Mouse (Mus musculus) G1E (cell line): ENCODE results near the gene Vps13d. TPM values are rescaled to one million over a fixed set of nuclear protein-coding genes. Genes with fewer than 3 reads are reported as not detected.

Experiments
- ATAC-seq: 2 replicates; pipeline ENCODE4 v1.8.0; 2016; ENCODE audit warnings: mild to moderate bottlenecking; ENCODE audit not compliant: insufficient number of reproducible peaks, poor library complexity, low FRiP score, severe bottlenecking; ENCODE audit errors: extremely low read depth
- DNase-seq: peaks from one replicate; pipeline ENCODE4 v3.0.0; 2012; ENCODE audit warnings: low spot score
- H3K27me3 ChIP-seq: 2 replicates; pipeline ENCODE4 v1.6.1; 2012; ENCODE audit warnings: mild to moderate bottlenecking, low read length, inconsistent platforms; ENCODE audit not compliant: insufficient read depth
- H3K36me3 ChIP-seq: replicated peaks from 2 replicates; pipeline ENCODE3; 2012; ENCODE audit warnings: mild to moderate bottlenecking, inconsistent platforms
- H3K4me1 ChIP-seq: 2 replicates; pipeline ENCODE4 v1.6.1; 2012; ENCODE audit warnings: low read depth, low read length, inconsistent platforms, mixed read lengths; ENCODE audit not compliant: insufficient read depth
- H3K4me3 ChIP-seq: 2 replicates; pipeline ENCODE4 v1.5.1; 2012; ENCODE audit warnings: low read depth, mild to moderate bottlenecking, inconsistent platforms, low read length, moderate library complexity, mixed read lengths
- H3K9me3 ChIP-seq: replicated peaks from 2 replicates; pipeline ENCODE4 v1.6.1; 2012; ENCODE audit warnings: inconsistent platforms
- CTCF ChIP-seq: IDR thresholded peaks from 2 replicates; pipeline ENCODE4 v1.5.1; 2012; ENCODE audit warnings: low read depth, low read length, inconsistent platforms, mixed read lengths
- GATA1 ChIP-seq: IDR thresholded peaks from 2 replicates; pipeline ENCODE4 v1.6.1; 2012; ENCODE audit warnings: borderline replicate concordance, low read length, inconsistent platforms, mixed read lengths
- GATA2 ChIP-seq: IDR thresholded peaks from 2 replicates; pipeline ENCODE4 v1.6.1; 2012; ENCODE audit warnings: low read depth, low read length, inconsistent platforms, borderline replicate concordance
- POLR2AphosphoS5 ChIP-seq: IDR thresholded peaks from 2 replicates; pipeline ENCODE4 v1.6.1; 2012; ENCODE audit warnings: low read depth, low read length, inconsistent platforms; ENCODE audit not compliant: insufficient replicate concordance
- TAL1 ChIP-seq: conservative IDR thresholded peaks from 2 replicates; pipeline ENCODE4 v1.6.1; 2012; ENCODE audit warnings: low read depth, low read length, inconsistent platforms, mixed read lengths
- polyA plus RNA-seq: library from polyadenylated mRNA; stranded (reverse); fragments of >175 nt; gene quantifications from 2 replicates; pipeline ENCODE4 v1.2.3, GENCODE M21; 2012
- total RNA-seq, 2 experiments: library from RNA; stranded (forward) in 1 of 2; stranded (reverse) in 1 of 2; fragments of 200-1000 nt in 1 of 2; fragments of >200 nt in 1 of 2; fragmentation: Nextera tagmentation in 1 of 2; gene quantifications; 2 replicates each; pipeline ENCODE4 v1.2.3; 2014 to 2017

Vps13d gene
- total and polyA plus RNA-seq, 3 experiments = 7.7 to 38.8 (median 34.7) TPM

DNA sequence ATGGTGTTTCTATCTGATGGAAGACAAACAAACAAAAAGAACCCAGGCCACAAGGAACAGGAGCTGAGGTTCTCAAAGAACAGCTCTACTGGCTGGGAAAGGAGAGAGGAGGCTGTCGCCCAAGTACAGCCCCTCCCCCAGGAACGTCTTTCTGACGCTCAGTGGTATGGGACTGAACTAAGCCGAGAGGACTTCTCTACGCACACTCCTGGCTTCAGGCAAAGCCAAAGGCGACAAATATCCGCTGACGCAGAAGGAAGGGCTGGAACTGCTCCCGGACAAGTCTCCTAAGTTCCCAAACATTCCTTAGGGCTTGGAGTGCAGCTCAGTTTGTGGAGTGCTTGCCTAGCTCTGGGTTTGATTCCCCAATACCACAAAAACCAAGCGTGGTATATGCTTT, 264.4 kb downstream of the Vps13d start:
- ATAC-seq = no peak

DNA sequence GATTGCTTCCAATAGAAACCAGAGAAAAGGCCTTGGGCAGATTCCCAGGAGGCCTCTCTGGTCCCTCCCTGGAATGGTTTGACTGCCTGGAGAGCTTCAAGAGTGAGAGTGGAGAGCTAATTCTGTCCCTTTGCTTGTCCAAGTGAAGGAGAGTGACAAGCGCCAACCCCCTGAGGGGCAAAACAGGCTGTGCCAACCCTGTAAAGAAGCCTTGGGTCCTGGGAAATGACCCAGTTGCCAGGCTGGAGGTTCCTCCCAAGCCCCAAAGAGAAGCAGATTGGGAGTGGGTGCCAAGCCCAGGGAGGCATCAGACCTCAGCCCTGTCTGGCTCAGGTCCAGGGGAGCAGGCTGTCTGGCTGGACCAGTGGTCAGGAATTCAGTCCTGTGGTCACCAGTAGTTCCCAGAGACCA, 265.0 kb downstream of the Vps13d start:
- no peak for DNase-seq
- Histone ChIP-seq H3K9me3 (no peaks in the 10 kb centered on the region), H3K4me1 (no peaks in the 10 kb centered on the region), H3K4me3 (no peak overlapping the region), H3K27me3 (no peaks in the 10 kb centered on the region), H3K36me3 (no peaks in the 10 kb centered on the region)
- TF ChIP-seq POLR2AphosphoS5 = no peak
- TF ChIP-seq TAL1 = no peak
- TF ChIP-seq GATA2 = no peak
- no peak for TF ChIP-seq GATA1
- TF ChIP-seq CTCF = no peak
- no peak for ATAC-seq

More for the DNA sequence above, 264.4 kb downstream of the Vps13d start:
- H3K4me1 ChIP-seq = no peaks in the 10 kb centered on the region
- TF ChIP-seq POLR2AphosphoS5 (no peak), CTCF (no peak), GATA1 (no peak), TAL1 (no peak), GATA2 (no peak)
- no peaks in the 10 kb centered on the region for H3K27me3 ChIP-seq
- H3K9me3 ChIP-seq = no peaks in the 10 kb centered on the region
- no peak overlapping the region for H3K4me3 ChIP-seq
- DNase-seq = no peak
- no peaks in the 10 kb centered on the region for H3K36me3 ChIP-seq

GRCm38 (mm10) chr4:144928693-144929436, 265.9 kb downstream of the Vps13d start:
- ATAC-seq (no peak), DNase-seq (no peak)
- H3K4me3 ChIP-seq = no peak overlapping the region
- H3K36me3 ChIP-seq = no peaks in the 10 kb centered on the region
- H3K4me1 ChIP-seq = no peaks in the 10 kb centered on the region
- TF ChIP-seq GATA1 = no peak
- no peak for TF ChIP-seq GATA2
- TF ChIP-seq TAL1 = no peak
- no peak for TF ChIP-seq POLR2AphosphoS5
- TF ChIP-seq CTCF = no peak
- no peaks in the 10 kb centered on the region for H3K27me3 ChIP-seq
- no peaks in the 10 kb centered on the region for H3K9me3 ChIP-seq

Other genes with a start within 250 kb of the Vps13d start
- gene Tnfrsf1b, start 51.9 kb upstream of the Vps13d start, total RNA-seq (2014; fragmentation: Nextera tagmentation) = not detected in 2 replicates
- not detected in 2 replicates for gene Tnfrsf1b, start 51.9 kb upstream of the Vps13d start, total RNA-seq (2017)
- not detected in 2 replicates for gene Tnfrsf1b, start 51.9 kb upstream of the Vps13d start, polyA plus RNA-seq
- gene Tnfrsf8, start 120.2 kb upstream of the Vps13d start, total RNA-seq (2014; fragmentation: Nextera tagmentation) = not detected in 2 replicates
- 0.16 TPM in 1 of 2 replicates, not detected in the other for gene Tnfrsf8, start 120.2 kb upstream of the Vps13d start, total RNA-seq (2017)
- not detected in 2 replicates for gene Tnfrsf8, start 120.2 kb upstream of the Vps13d start, polyA plus RNA-seq